Mouse (Mus musculus): ENCODE measurements at regions not wholly inside any gene's neighbourhood (a gene's known extent, or its start where the extent isn't known, plus 50 kb on each side); places are given as distances from the start of the nearest gene placed in this dataset.

GRCm38 (mm10) chr17:3248875-3249274, 77.5 kb upstream of the Tiam2 start:
- TF ChIP-seq CTCF (IDR thresholded peaks at IDR 0.05; ENCODE audit: low read depth) = no peak
- TF ChIP-seq EP300 (optimal IDR thresholded peaks at IDR 0.05) = no peak

All from stomach, postnatal 0 days (tissue).